13 mouse cellular contexts compared by ENCODE assay signal in the genomic region with DNA sequence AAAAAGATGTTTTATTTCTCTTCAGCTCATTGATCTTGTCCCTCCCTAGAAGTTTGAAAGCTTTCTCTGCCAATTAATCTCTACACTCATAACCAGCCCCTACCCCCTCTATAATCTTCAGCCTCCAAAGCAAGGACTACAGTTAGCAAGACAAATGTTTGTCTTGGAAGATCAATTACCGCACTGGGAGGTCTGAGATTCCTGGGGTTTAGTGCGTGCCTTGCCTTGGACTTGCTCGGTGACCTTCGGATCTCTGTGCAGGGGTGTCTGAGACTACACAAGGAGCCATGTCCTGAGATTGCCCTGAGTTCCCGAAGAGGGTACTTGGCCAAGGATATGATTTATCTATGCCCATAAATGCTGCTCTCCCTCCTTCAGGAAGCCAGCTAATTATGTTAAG. TPM values are rescaled to one million over a fixed set of nuclear protein-coding genes. Genes with fewer than 3 reads are reported as not detected.
A peak's percentile ranks its signal among the peaks of the same experiment; 100 is the strongest.
DNase-seq lines count a peak whose midpoint lies in the region; ATAC-seq lines count a peak whose summit lies in the region.
"Had no signal": no experiment of that assay in that cellular context is flagged by ENCODE, and none has a peak within 500 bp of the region (broad histone marks: within the 10 kb centered on the region; RNA-seq: fewer than 3 reads in every experiment).

No protein-coding gene starts in this region.

- no peak overlapping the region for H3K27ac ChIP-seq in lung, embryonic 16.5 days (ENCODE audit: low read length)
- no peak overlapping the region for H3K27ac ChIP-seq in embryonic facial prominence, embryonic 11.5 days (replicated peaks; ENCODE audit: low read depth, low read length)
- H3K27ac ChIP-seq: hindbrain, embryonic 15.5 days; limb, embryonic 15.5 days had no signal

- H3K4me3 ChIP-seq in lung, embryonic 16.5 days (ENCODE audit: low read length) = no peak overlapping the region
- H3K4me3 ChIP-seq in embryonic facial prominence, embryonic 11.5 days (ENCODE audit: low read depth, low read length) = no peak overlapping the region
- H3K4me3 ChIP-seq: hindbrain, embryonic 15.5 days; limb, embryonic 15.5 days had no signal

- 14% methylated on average over 5 of the region's 5 CpGs for WGBS in lung, embryonic 16.5 days
- 35% methylated on average over 5 of the region's 5 CpGs for WGBS in embryonic facial prominence, embryonic 11.5 days

- ATAC-seq in lung, embryonic 16.5 days (ENCODE audit: low read depth) = peak; percentile 72
- no peak for ATAC-seq in embryonic facial prominence, embryonic 11.5 days (replicated peaks; ENCODE audit: insufficient number of reproducible peaks, low FRiP score, low TSS enrichment, low read depth)
- ATAC-seq in CD4-positive, CD25-positive, alpha-beta regulatory T cell, adult 4 months = no peak

- H3K9ac ChIP-seq in lung, embryonic 16.5 days (ENCODE audit: low read length) = no peak overlapping the region
- no peak overlapping the region for H3K9ac ChIP-seq in embryonic facial prominence, embryonic 11.5 days (replicated peaks; ENCODE audit: low read length)
- H3K9ac ChIP-seq: hindbrain, embryonic 15.5 days; limb, embryonic 15.5 days had no signal

- no peak overlapping the region for H3K4me2 ChIP-seq in lung, embryonic 16.5 days (ENCODE audit: low read depth, low read length)
- no peak overlapping the region for H3K4me2 ChIP-seq in embryonic facial prominence, embryonic 11.5 days (ENCODE audit: low read depth, low read length)
- H3K4me2 ChIP-seq: hindbrain, embryonic 15.5 days; limb, embryonic 15.5 days had no signal

- H3K9me3 ChIP-seq in lung, embryonic 16.5 days (ENCODE audit: control insufficient read depth, low read length) = no peaks in the 10 kb centered on the region
- H3K9me3 ChIP-seq in embryonic facial prominence, embryonic 11.5 days (replicated peaks; ENCODE audit: control insufficient read depth, low read length) = no peaks in the 10 kb centered on the region
- H3K9me3 ChIP-seq: hindbrain, embryonic 15.5 days; limb, embryonic 15.5 days had no signal

- DNase-seq in lung, adult 18-20 months = no peak
- peak; percentile 39 for DNase-seq in embryonic facial prominence, embryonic 11.5 days (ENCODE audit: low spot score)
- peak; percentile 81 to 88 for DNase-seq in kidney, adult 8-10 months
- peak; percentile 67 for DNase-seq in mesoderm, embryonic 11.5 days (ENCODE audit: low read depth, low spot score)
- DNase-seq in right cerebral cortex, adult 18-20 months = no peak
- DNase-seq in layer of hippocampus, adult 11-12 months (ENCODE audit: low spot score) = no peak
- DNase-seq: adrenal gland, adult 2 months; lung, postnatal 14 days; right cerebral cortex, postnatal 25 days had no signal

- no peaks in the 10 kb centered on the region for H3K36me3 ChIP-seq in lung, embryonic 16.5 days (ENCODE audit: control insufficient read depth, insufficient read depth, low read length)
- H3K36me3 ChIP-seq in embryonic facial prominence, embryonic 11.5 days (replicated peaks; ENCODE audit: control insufficient read depth, insufficient read depth, low read depth, low read length) = no peaks in the 10 kb centered on the region
- H3K36me3 ChIP-seq: hindbrain, embryonic 15.5 days; limb, embryonic 15.5 days had no signal

- peaks cover 14% of the 10 kb centered on the region for H3K4me1 ChIP-seq in lung, embryonic 16.5 days (replicated peaks; ENCODE audit: control insufficient read depth, insufficient read depth, low read length)
- H3K4me1 ChIP-seq in embryonic facial prominence, embryonic 11.5 days (ENCODE audit: control insufficient read depth, insufficient read depth, low read length) = no peaks in the 10 kb centered on the region
- H3K4me1 ChIP-seq: hindbrain, embryonic 15.5 days; limb, embryonic 15.5 days had no signal

- no peaks in the 10 kb centered on the region for H3K27me3 ChIP-seq in lung, embryonic 16.5 days (ENCODE audit: control insufficient read depth, insufficient read depth, low read depth, low read length)
- no peaks in the 10 kb centered on the region for H3K27me3 ChIP-seq in embryonic facial prominence, embryonic 11.5 days (ENCODE audit: control insufficient read depth, insufficient read depth, low read length)
- H3K27me3 ChIP-seq: hindbrain, embryonic 15.5 days; limb, embryonic 15.5 days had no signal

RNA-seq across cellular contexts. Expression of a gene that starts 17.6 kb away (rescaled TPM):
- polyA plus RNA-seq in lung, embryonic 16.5 days (2015; fragmentation: Nextera tagmentation; extraction: Ambion mirVana) = 245 and 255 TPM in 2 replicates
- 365 and 379 TPM in 2 replicates for polyA plus RNA-seq in embryonic facial prominence, embryonic 11.5 days (2014; fragmentation: Nextera tagmentation; extraction: Ambion mirVana)
- 100 to 1,000 TPM; 129 to 140 TPM for polyA plus RNA-seq in CD4-positive, CD25-positive, alpha-beta regulatory T cell, adult 4 months (2017; shearing (Covaris generic))

RNA-seq across cellular contexts. Expression of a gene that starts 17.7 kb away (rescaled TPM):
- polyA plus RNA-seq in lung, embryonic 16.5 days (2015; fragmentation: Nextera tagmentation; extraction: Ambion mirVana) = 17.9 and 18.9 TPM in 2 replicates
- polyA plus RNA-seq in embryonic facial prominence, embryonic 11.5 days (2014; fragmentation: Nextera tagmentation; extraction: Ambion mirVana) = 20.1 and 22.4 TPM in 2 replicates
- 10 to 100 TPM; 13.4 to 18.2 TPM for polyA plus RNA-seq in CD4-positive, CD25-positive, alpha-beta regulatory T cell, adult 4 months (2017; shearing (Covaris generic))

RNA-seq across cellular contexts. Expression of a gene that starts 59.9 kb away (rescaled TPM):
- polyA plus RNA-seq in lung, embryonic 16.5 days (2015; fragmentation: Nextera tagmentation; extraction: Ambion mirVana) = 52.4 and 57.1 TPM in 2 replicates
- polyA plus RNA-seq in embryonic facial prominence, embryonic 11.5 days (2014; fragmentation: Nextera tagmentation; extraction: Ambion mirVana) = 63.8 and 64.0 TPM in 2 replicates
- 10 to 100 TPM; 62.2 to 99.3 TPM for polyA plus RNA-seq in CD4-positive, CD25-positive, alpha-beta regulatory T cell, adult 4 months (2017; shearing (Covaris generic))

Comparison
In these comparisons a context has a peak if more than half of its experiments do, and no peak if none do; other contexts are left out.
1. DNase-seq: peak in embryonic facial prominence, embryonic 11.5 days (single experiment), kidney, adult 8-10 months (2 of 2) and mesoderm, embryonic 11.5 days (single experiment); none in lung, adult 18-20 months (0 of 2), right cerebral cortex, adult 18-20 months (single experiment) and layer of hippocampus, adult 11-12 months (single experiment).